Mouse (Mus musculus): ENCODE results near the gene Trub2. TPM values are rescaled to one million over a fixed set of nuclear protein-coding genes. Genes with fewer than 3 reads are reported as not detected.
A peak's percentile ranks its signal among the peaks of the same experiment; 100 is the strongest.

Trub2 gene
- polyA plus RNA-seq, 1 experiment from 2014 or later = 21.0 TPM

GRCm38 (mm10) chr2:29767976-29768709, 20.2 kb downstream of the Trub2 start:
- no peak overlapping the region for H3K4me3 ChIP-seq (ENCODE audit: low read depth, low read length)
- ATAC-seq (replicated peaks; ENCODE audit: insufficient number of reproducible peaks, low FRiP score, low TSS enrichment) = no peak
- 62% methylated on average over 11 of the region's 11 CpGs for WGBS (ENCODE audit: insufficient replicate concordance)
- H3K4me2 ChIP-seq = no peak overlapping the region
- no peaks in the 10 kb centered on the region for H3K4me1 ChIP-seq (ENCODE audit: control insufficient read depth, insufficient read depth, low read length)
- no peaks in the 10 kb centered on the region for H3K9me3 ChIP-seq (replicated peaks; ENCODE audit: control insufficient read depth, low read length)
- H3K36me3 ChIP-seq (ENCODE audit: control insufficient read depth, insufficient read depth, low read length) = no peaks in the 10 kb centered on the region
- no peaks in the 10 kb centered on the region for H3K27me3 ChIP-seq (ENCODE audit: control insufficient read depth, insufficient read depth, low read length)
- no peak overlapping the region for H3K9ac ChIP-seq (ENCODE audit: low read depth, low read length)
- H3K27ac ChIP-seq (ENCODE audit: low read depth, low read length) = no peak overlapping the region

GRCm38 (mm10) chr2:29764831-29765230, 23.5 kb downstream of the Trub2 start:
- ATAC-seq (replicated peaks; ENCODE audit: insufficient number of reproducible peaks, low FRiP score, low TSS enrichment) = no peak
- no peak overlapping the region for H3K4me3 ChIP-seq (ENCODE audit: low read depth, low read length)
- H3K27me3 ChIP-seq (ENCODE audit: control insufficient read depth, insufficient read depth, low read length) = peaks cover 6% of the 10 kb centered on the region; the same call in 1 of the 2 replicates
- no peak overlapping the region for H3K9ac ChIP-seq (ENCODE audit: low read depth, low read length)
- H3K9me3 ChIP-seq (replicated peaks; ENCODE audit: control insufficient read depth, low read length) = no peaks in the 10 kb centered on the region
- no peaks in the 10 kb centered on the region for H3K36me3 ChIP-seq (ENCODE audit: control insufficient read depth, insufficient read depth, low read length)
- H3K27ac ChIP-seq (ENCODE audit: low read depth, low read length) = no peak overlapping the region
- no peaks in the 10 kb centered on the region for H3K4me1 ChIP-seq (ENCODE audit: control insufficient read depth, insufficient read depth, low read length)
- WGBS (ENCODE audit: insufficient replicate concordance) = 0% methylated on average over 1 of the region's 1 CpGs
- no peak overlapping the region for H3K4me2 ChIP-seq

- Histone ChIP-seq H3K4me3 (ENCODE audit: low read depth, low read length) (no peak overlapping the region), H3K9me3 (replicated peaks; ENCODE audit: control insufficient read depth, low read length) (no peaks in the 10 kb centered on the region), H3K36me3 (ENCODE audit: control insufficient read depth, insufficient read depth, low read length) (no peaks in the 10 kb centered on the region), H3K4me1 (ENCODE audit: control insufficient read depth, insufficient read depth, low read length) (peaks cover 2% of the 10 kb centered on the region; the same call in 1 of the 2 replicates), H3K4me2 (no peak overlapping the region), H3K9ac (ENCODE audit: low read depth, low read length) (no peak overlapping the region), H3K27ac (ENCODE audit: low read depth, low read length) (no peak overlapping the region), H3K27me3 (ENCODE audit: control insufficient read depth, insufficient read depth, low read length) (peaks cover 25% of the 10 kb centered on the region)
- no peak for ATAC-seq (replicated peaks; ENCODE audit: insufficient number of reproducible peaks, low FRiP score, low TSS enrichment)
These were observed 32.6 kb downstream of the Trub2 start for GRCm38 (mm10) chr2:29755693-29756092.

- Histone ChIP-seq H3K9ac (ENCODE audit: low read depth, low read length) (no peak overlapping the region), H3K36me3 (ENCODE audit: control insufficient read depth, insufficient read depth, low read length) (no peaks in the 10 kb centered on the region), H3K27ac (ENCODE audit: low read depth, low read length) (no peak overlapping the region), H3K9me3 (replicated peaks; ENCODE audit: control insufficient read depth, low read length) (no peaks in the 10 kb centered on the region), H3K4me1 (ENCODE audit: control insufficient read depth, insufficient read depth, low read length) (peaks cover 2% of the 10 kb centered on the region; the same call in 1 of the 2 replicates), H3K4me3 (ENCODE audit: low read depth, low read length) (no peak overlapping the region), H3K27me3 (ENCODE audit: control insufficient read depth, insufficient read depth, low read length) (peaks cover 48% of the 10 kb centered on the region), H3K4me2 (no peak overlapping the region)
- no peak for ATAC-seq (replicated peaks; ENCODE audit: insufficient number of reproducible peaks, low FRiP score, low TSS enrichment)
- 81% methylated on average over 5 of the region's 5 CpGs for WGBS (ENCODE audit: insufficient replicate concordance)
These were observed 35.9 kb downstream of the Trub2 start for GRCm38 (mm10) chr2:29752397-29752796.

GRCm38 (mm10) chr2:29751497-29751896, 36.8 kb downstream of the Trub2 start, which contains the start of gene Gm13420:
Gene Gm13420 (minus strand): TSS chr2:29751685.
- 8% methylated on average over 28 of the region's 28 CpGs for WGBS (ENCODE audit: insufficient replicate concordance)
- Histone ChIP-seq H3K27me3 (ENCODE audit: control insufficient read depth, insufficient read depth, low read length) (peaks cover 57% of the 10 kb centered on the region), H3K27ac (ENCODE audit: low read depth, low read length) (no peak within 1 kb of the TSS), H3K4me3 (ENCODE audit: low read depth, low read length) (0 out of 2 replicates have a peak within 1 kb of the TSS, but pooled peaks have one; percentile 13), H3K4me1 (ENCODE audit: control insufficient read depth, insufficient read depth, low read length) (peaks cover 2% of the 10 kb centered on the region; the same call in 1 of the 2 replicates), H3K9ac (ENCODE audit: low read depth, low read length) (no peak within 1 kb of the TSS), H3K9me3 (replicated peaks; ENCODE audit: control insufficient read depth, low read length) (no peaks in the 10 kb centered on the region), H3K36me3 (ENCODE audit: control insufficient read depth, insufficient read depth, low read length) (no peaks in the 10 kb centered on the region), H3K4me2 (peak within 1 kb of the TSS; percentile 45)
- ATAC-seq (replicated peaks; ENCODE audit: insufficient number of reproducible peaks, low FRiP score, low TSS enrichment) = no peak

GRCm38 (mm10) chr2:29748499-29748898, 39.8 kb downstream of the Trub2 start:
- no peak overlapping the region for H3K9ac ChIP-seq (ENCODE audit: low read depth, low read length)
- H3K36me3 ChIP-seq (ENCODE audit: control insufficient read depth, insufficient read depth, low read length) = no peaks in the 10 kb centered on the region
- H3K4me2 ChIP-seq = no peak overlapping the region
- ATAC-seq (replicated peaks; ENCODE audit: insufficient number of reproducible peaks, low FRiP score, low TSS enrichment) = no peak
- peaks cover 67% of the 10 kb centered on the region for H3K27me3 ChIP-seq (ENCODE audit: control insufficient read depth, insufficient read depth, low read length)
- 73% methylated on average over 4 of the region's 4 CpGs for WGBS (ENCODE audit: insufficient replicate concordance)
- no peaks in the 10 kb centered on the region for H3K9me3 ChIP-seq (replicated peaks; ENCODE audit: control insufficient read depth, low read length)
- H3K4me1 ChIP-seq (ENCODE audit: control insufficient read depth, insufficient read depth, low read length) = peaks cover 2% of the 10 kb centered on the region; the same call in 1 of the 2 replicates
- H3K27ac ChIP-seq (ENCODE audit: low read depth, low read length) = no peak overlapping the region
- H3K4me3 ChIP-seq (ENCODE audit: low read depth, low read length) = no peak overlapping the region

GRCm38 (mm10) chr2:29747852-29748251, 40.5 kb downstream of the Trub2 start:
- Histone ChIP-seq H3K4me1 (ENCODE audit: control insufficient read depth, insufficient read depth, low read length) (peaks cover 2% of the 10 kb centered on the region; the same call in 1 of the 2 replicates), H3K27ac (ENCODE audit: low read depth, low read length) (no peak overlapping the region), H3K4me3 (ENCODE audit: low read depth, low read length) (peak overlapping the region; percentile 48; the same call in 1 of the 2 replicates), H3K4me2 (peak overlapping the region; percentile 86), H3K36me3 (ENCODE audit: control insufficient read depth, insufficient read depth, low read length) (no peaks in the 10 kb centered on the region), H3K9me3 (replicated peaks; ENCODE audit: control insufficient read depth, low read length) (no peaks in the 10 kb centered on the region), H3K9ac (ENCODE audit: low read depth, low read length) (no peak overlapping the region), H3K27me3 (ENCODE audit: control insufficient read depth, insufficient read depth, low read length) (peaks cover 63% of the 10 kb centered on the region)
- WGBS (ENCODE audit: insufficient replicate concordance) = 50% methylated on average over 5 of the region's 5 CpGs
- ATAC-seq (replicated peaks; ENCODE audit: insufficient number of reproducible peaks, low FRiP score, low TSS enrichment) = no peak

GRCm38 (mm10) chr2:29747188-29747782, 41.0 kb downstream of the Trub2 start:
- Histone ChIP-seq H3K9me3 (replicated peaks; ENCODE audit: control insufficient read depth, low read length) (no peaks in the 10 kb centered on the region), H3K9ac (ENCODE audit: low read depth, low read length) (peak overlapping the region; percentile 63), H3K4me2 (peak overlapping the region; percentile 86), H3K4me3 (ENCODE audit: low read depth, low read length) (peak overlapping the region; percentile 48), H3K4me1 (ENCODE audit: control insufficient read depth, insufficient read depth, low read length) (peaks cover 2% of the 10 kb centered on the region; the same call in 1 of the 2 replicates), H3K27me3 (ENCODE audit: control insufficient read depth, insufficient read depth, low read length) (peaks cover 58% of the 10 kb centered on the region), H3K36me3 (ENCODE audit: control insufficient read depth, insufficient read depth, low read length) (no peaks in the 10 kb centered on the region), H3K27ac (ENCODE audit: low read depth, low read length) (no peak overlapping the region)
- 2% methylated on average over 47 of the region's 50 CpGs for WGBS (ENCODE audit: insufficient replicate concordance)
- no peak for ATAC-seq (replicated peaks; ENCODE audit: insufficient number of reproducible peaks, low FRiP score, low TSS enrichment)

Measured in heart, embryonic 11.5 days (tissue).